Mouse (Mus musculus) G1E (cell line): Measurements from ENCODE around the gene Eme2.
"Not testable (repeated sequence)": the region's sequence is repeated elsewhere in the genome, so short reads cannot be mapped to it uniquely, and the experiment has no call there.

ENCODE experiments used
- CTCF ChIP-seq: IDR thresholded peaks from 2 replicates; pipeline ENCODE4 v1.5.1; 2012; ENCODE audit warnings: low read depth, low read length, inconsistent platforms, mixed read lengths
- GATA1 ChIP-seq: IDR thresholded peaks from 2 replicates; pipeline ENCODE4 v1.6.1; 2012; ENCODE audit warnings: borderline replicate concordance, low read length, inconsistent platforms, mixed read lengths
- GATA2 ChIP-seq: IDR thresholded peaks from 2 replicates; pipeline ENCODE4 v1.6.1; 2012; ENCODE audit warnings: low read depth, low read length, inconsistent platforms, borderline replicate concordance
- POLR2AphosphoS5 ChIP-seq: IDR thresholded peaks from 2 replicates; pipeline ENCODE4 v1.6.1; 2012; ENCODE audit warnings: low read depth, low read length, inconsistent platforms; ENCODE audit not compliant: insufficient replicate concordance
- TAL1 ChIP-seq: conservative IDR thresholded peaks from 2 replicates; pipeline ENCODE4 v1.6.1; 2012; ENCODE audit warnings: low read depth, low read length, inconsistent platforms, mixed read lengths

DNA sequence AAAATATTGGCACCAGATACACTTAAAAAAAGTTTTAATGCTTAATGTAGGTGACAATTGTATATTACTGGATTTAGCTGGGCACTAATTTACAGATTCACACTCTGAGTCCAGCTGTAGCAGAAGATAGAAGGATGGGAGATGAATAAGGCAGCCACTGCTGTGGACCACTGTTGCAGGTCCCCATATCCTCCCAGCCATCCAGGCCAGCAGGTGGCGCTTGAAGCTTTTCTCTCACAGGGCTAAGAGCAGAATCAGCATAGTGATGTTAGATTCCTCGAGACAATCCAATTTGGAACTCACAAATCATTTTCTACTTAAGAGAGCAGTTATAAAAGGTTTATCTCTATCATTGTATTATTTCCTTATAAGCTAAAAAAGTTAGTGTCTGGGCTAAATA lies 47.6 kb upstream of the Eme2 start:
- TF ChIP-seq CTCF, GATA1, TAL1, POLR2AphosphoS5, GATA2: not testable (repeated sequence)
